Comparison of ENCODE assay signal across 21 mouse cellular contexts in the genomic region with DNA sequence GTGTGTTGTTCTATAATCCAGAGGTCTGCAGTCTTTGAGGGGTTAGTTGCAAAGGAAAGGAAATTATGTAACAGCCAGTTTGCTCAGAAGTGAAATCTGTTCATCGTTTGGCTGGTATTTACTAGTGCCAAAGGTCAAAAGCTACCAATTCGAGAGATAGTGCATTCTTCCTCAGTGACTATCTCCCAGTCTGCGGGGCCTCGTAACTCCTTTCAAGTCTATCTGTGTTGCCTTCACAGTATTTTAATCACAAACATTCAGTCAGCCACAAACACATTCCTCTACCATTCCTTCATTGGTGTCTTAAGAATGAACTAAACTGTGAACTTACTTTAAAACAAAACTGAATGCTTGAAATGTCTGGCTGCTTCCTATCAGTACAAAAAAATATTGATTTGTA.
DNase-seq lines count a peak whose midpoint lies in the region; ATAC-seq and TF ChIP-seq lines count a peak whose summit lies in the region.
"Had no signal": no experiment of that assay in that cellular context is flagged by ENCODE, and none has a peak within 500 bp of the region (broad histone marks: within the 10 kb centered on the region; RNA-seq: fewer than 3 reads in every experiment).

No protein-coding gene starts in this region.

- H3K9ac ChIP-seq in heart, embryonic 11.5 days (ENCODE audit: low read depth, low read length) = no peak overlapping the region
- H3K9ac ChIP-seq in liver, adult 2 months (ENCODE audit: low read depth, low read length) = no peak overlapping the region
- H3K9ac ChIP-seq in liver, embryonic 12.5 days = no peak overlapping the region
- no peak overlapping the region for H3K9ac ChIP-seq in lung, embryonic 16.5 days (ENCODE audit: low read length)
- H3K9ac ChIP-seq: heart, embryonic 13.5 days; hindbrain, embryonic 15.5 days; limb, embryonic 12.5 days; neural tube, embryonic 12.5 days had no signal

- H3K9me3 ChIP-seq in heart, embryonic 11.5 days (replicated peaks; ENCODE audit: control insufficient read depth, low read length) = no peaks in the 10 kb centered on the region
- H3K9me3 ChIP-seq in liver, embryonic 12.5 days (replicated peaks) = no peaks in the 10 kb centered on the region
- H3K9me3 ChIP-seq in lung, embryonic 16.5 days (ENCODE audit: control insufficient read depth, low read length) = no peaks in the 10 kb centered on the region
- H3K9me3 ChIP-seq: forebrain, embryonic 10.5 days; heart, embryonic 13.5 days; hindbrain, embryonic 15.5 days; limb, embryonic 12.5 days; neural tube, embryonic 12.5 days had no signal

- H3K4me3 ChIP-seq in heart, embryonic 11.5 days (ENCODE audit: low read depth, low read length) = no peak overlapping the region
- H3K4me3 ChIP-seq in liver, adult 2 months (ENCODE audit: insufficient read depth, low read depth, low read length) = peak overlapping the region; percentile 17; the same call in 1 of the 2 replicates
- H3K4me3 ChIP-seq in liver, embryonic 12.5 days = no peak overlapping the region
- no peak overlapping the region for H3K4me3 ChIP-seq in lung, embryonic 16.5 days (ENCODE audit: low read length)
- H3K4me3 ChIP-seq: forebrain, embryonic 10.5 days; heart, embryonic 13.5 days; hindbrain, embryonic 15.5 days; limb, embryonic 12.5 days; neural tube, embryonic 12.5 days had no signal

- H3K4me1 ChIP-seq in heart, embryonic 11.5 days (ENCODE audit: control insufficient read depth, insufficient read depth, low read length) = no peaks in the 10 kb centered on the region
- H3K4me1 ChIP-seq in liver, adult 2 months (ENCODE audit: control insufficient read depth, insufficient read depth, low read length) = peaks cover 3% of the 10 kb centered on the region; the same call in 1 of the 2 replicates
- H3K4me1 ChIP-seq in liver, embryonic 12.5 days = no peaks in the 10 kb centered on the region; the same call in 1 of the 2 replicates
- H3K4me1 ChIP-seq in lung, embryonic 16.5 days (replicated peaks; ENCODE audit: control insufficient read depth, insufficient read depth, low read length) = peaks cover 3% of the 10 kb centered on the region; the same call in 1 of the 2 replicates
- H3K4me1 ChIP-seq: forebrain, embryonic 10.5 days; heart, embryonic 13.5 days; hindbrain, embryonic 15.5 days; neural tube, embryonic 12.5 days had no signal

- no peak overlapping the region for H3K4me2 ChIP-seq in heart, embryonic 11.5 days
- H3K4me2 ChIP-seq in liver, embryonic 12.5 days = no peak overlapping the region
- H3K4me2 ChIP-seq in lung, embryonic 16.5 days (ENCODE audit: low read depth, low read length) = no peak overlapping the region
- H3K4me2 ChIP-seq: heart, embryonic 13.5 days; hindbrain, embryonic 15.5 days; limb, embryonic 12.5 days; neural tube, embryonic 12.5 days had no signal

- H3K36me3 ChIP-seq in heart, embryonic 11.5 days (ENCODE audit: control insufficient read depth, insufficient read depth, low read length) = no peaks in the 10 kb centered on the region
- H3K36me3 ChIP-seq in liver, adult 2 months (ENCODE audit: control insufficient read depth, insufficient read depth, low read length) = no peaks in the 10 kb centered on the region
- no peaks in the 10 kb centered on the region for H3K36me3 ChIP-seq in liver, embryonic 12.5 days
- H3K36me3 ChIP-seq in lung, embryonic 16.5 days (ENCODE audit: control insufficient read depth, insufficient read depth, low read length) = no peaks in the 10 kb centered on the region
- H3K36me3 ChIP-seq: forebrain, embryonic 10.5 days; heart, embryonic 13.5 days; hindbrain, embryonic 15.5 days; limb, embryonic 12.5 days; neural tube, embryonic 12.5 days had no signal

- 15% methylated on average over 4 of the region's 4 CpGs for WGBS in heart, embryonic 11.5 days (ENCODE audit: insufficient replicate concordance)
- WGBS in liver, adult 2 months = 4% methylated on average over 4 of the region's 4 CpGs
- WGBS in liver, embryonic 12.5 days (ENCODE audit: insufficient replicate concordance) = 41% methylated on average over 4 of the region's 4 CpGs
- 34% methylated on average over 4 of the region's 4 CpGs for WGBS in lung, embryonic 16.5 days

- DNase-seq in heart, adult 18-20 months = peak; percentile 2 to 14
- DNase-seq in liver, adult 2 months (ENCODE audit: extremely low read depth, low read depth, low spot score) = peak; percentile 67
- peak; percentile 66 for DNase-seq in yolk sac, embryonic 10.5 days (ENCODE audit: low spot score)
- DNase-seq in gastrocnemius, postnatal 10 days = no peak
- DNase-seq in layer of hippocampus, adult 18-20 months (ENCODE audit: low spot score in 2 of 2) = no peak
- DNase-seq: adrenal gland, postnatal 36 days; cerebellum, adult 2 months; gastrocnemius, postnatal 14 days; heart, postnatal 36 days; kidney, adult 11 months; right cerebral cortex, postnatal 14 days; thymus, postnatal 25 days had no signal

- no peak for ATAC-seq in heart, embryonic 11.5 days (replicated peaks; ENCODE audit: insufficient number of reproducible peaks, low FRiP score, low TSS enrichment)
- ATAC-seq in liver, embryonic 12.5 days = no peak
- ATAC-seq in lung, embryonic 16.5 days (ENCODE audit: low read depth) = peak; percentile 56

- no peaks in the 10 kb centered on the region for H3K27me3 ChIP-seq in heart, embryonic 11.5 days (ENCODE audit: control insufficient read depth, insufficient read depth, low read length)
- H3K27me3 ChIP-seq in liver, adult 2 months (ENCODE audit: control insufficient read depth, insufficient read depth, low read length) = no peaks in the 10 kb centered on the region
- H3K27me3 ChIP-seq in liver, embryonic 12.5 days (replicated peaks) = no peaks in the 10 kb centered on the region
- H3K27me3 ChIP-seq in lung, embryonic 16.5 days (ENCODE audit: control insufficient read depth, insufficient read depth, low read depth, low read length) = no peaks in the 10 kb centered on the region
- H3K27me3 ChIP-seq: CH12.LX; heart, embryonic 13.5 days; hindbrain, embryonic 15.5 days; limb, embryonic 12.5 days; neural tube, embryonic 12.5 days had no signal

- TF ChIP-seq CTCF in liver, adult 2 months (IDR thresholded peaks at IDR 0.05; ENCODE audit: low read depth, low read length) = no peak

- no peak for TF ChIP-seq POLR2A in liver, adult 2 months (IDR thresholded peaks at IDR 0.05; ENCODE audit: extremely low read depth, insufficient read depth, low read length)

- H3K27ac ChIP-seq in heart, embryonic 11.5 days (ENCODE audit: low read depth, low read length) = no peak overlapping the region
- no peak overlapping the region for H3K27ac ChIP-seq in liver, adult 2 months (replicated peaks; ENCODE audit: insufficient read depth, low read depth, low read length)
- H3K27ac ChIP-seq in liver, embryonic 12.5 days = no peak overlapping the region
- peak overlapping the region; percentile 21; the same call in 1 of the 2 replicates for H3K27ac ChIP-seq in lung, embryonic 16.5 days (ENCODE audit: low read length)
- H3K27ac ChIP-seq: forebrain, embryonic 10.5 days; heart, embryonic 13.5 days; hindbrain, embryonic 15.5 days; limb, embryonic 12.5 days; neural tube, embryonic 12.5 days had no signal

- no peaks in the 10 kb centered on the region for H3K79me2 ChIP-seq in liver, adult 2 months (ENCODE audit: control insufficient read depth, insufficient read depth, low read length)

Comparison
In these comparisons a context has a peak if more than half of its experiments do, and no peak if none do; other contexts are left out.
1. DNase-seq: peak in heart, adult 18-20 months (2 of 2), liver, adult 2 months (single experiment) and yolk sac, embryonic 10.5 days (single experiment); none in gastrocnemius, postnatal 10 days (single experiment) and layer of hippocampus, adult 18-20 months (0 of 2).